In genomic region chr7:112452471-112452870, GRCm38 (mm10) we compare ENCODE assay signal across 32 mouse cellular contexts. TPM values are rescaled to one million over a fixed set of nuclear protein-coding genes. Genes with fewer than 3 reads are reported as not detected.
DNase-seq lines count a peak whose midpoint lies in the region; ATAC-seq and TF ChIP-seq lines count a peak whose summit lies in the region.
"Had no signal": no experiment of that assay in that cellular context is flagged by ENCODE, and none has a peak within 500 bp of the region (broad histone marks: within the 10 kb centered on the region; RNA-seq: fewer than 3 reads in every experiment).

No protein-coding gene starts in this region.

- no peaks in the 10 kb centered on the region for H3K36me3 ChIP-seq in lung, embryonic 15.5 days
- H3K36me3 ChIP-seq in embryonic facial prominence, embryonic 14.5 days (ENCODE audit: control insufficient read depth, insufficient read depth, low read length) = no peaks in the 10 kb centered on the region
- H3K36me3 ChIP-seq in intestine, embryonic 16.5 days (ENCODE audit: control insufficient read depth, insufficient read depth, low read length) = no peaks in the 10 kb centered on the region
- no peaks in the 10 kb centered on the region for H3K36me3 ChIP-seq in thymus, adult 2 months (ENCODE audit: control insufficient read depth, insufficient read depth, low read length)
- H3K36me3 ChIP-seq: embryonic facial prominence, embryonic 12.5 days; heart, embryonic 15.5 days; hindbrain, embryonic 13.5 days; limb, embryonic 10.5 days; limb, embryonic 15.5 days; liver, embryonic 13.5 days; neural tube, embryonic 15.5 days had no signal

- peaks cover 48% of the 10 kb centered on the region for H3K4me1 ChIP-seq in lung, embryonic 15.5 days
- peaks cover 28% of the 10 kb centered on the region for H3K4me1 ChIP-seq in embryonic facial prominence, embryonic 14.5 days (ENCODE audit: control insufficient read depth, insufficient read depth, low read length)
- peaks cover 24% of the 10 kb centered on the region for H3K4me1 ChIP-seq in intestine, embryonic 16.5 days (ENCODE audit: control insufficient read depth, insufficient read depth, low read length)
- no peaks in the 10 kb centered on the region for H3K4me1 ChIP-seq in thymus, adult 2 months (replicated peaks; ENCODE audit: control insufficient read depth, insufficient read depth, low read length)
- H3K4me1 ChIP-seq: megakaryocyte, embryonic 14.5 days had no signal

- H3K27me3 ChIP-seq in lung, embryonic 15.5 days = no peaks in the 10 kb centered on the region
- no peaks in the 10 kb centered on the region for H3K27me3 ChIP-seq in embryonic facial prominence, embryonic 14.5 days (replicated peaks; ENCODE audit: control insufficient read depth, insufficient read depth, low read length)
- H3K27me3 ChIP-seq in intestine, embryonic 16.5 days (replicated peaks; ENCODE audit: control insufficient read depth, insufficient read depth, low read length) = no peaks in the 10 kb centered on the region
- H3K27me3 ChIP-seq in thymus, adult 2 months (ENCODE audit: control insufficient read depth, insufficient read depth, low read length) = no peaks in the 10 kb centered on the region
- H3K27me3 ChIP-seq: embryonic facial prominence, embryonic 12.5 days; heart, embryonic 15.5 days; hindbrain, embryonic 13.5 days; limb, embryonic 15.5 days; liver, embryonic 13.5 days; neural tube, embryonic 15.5 days had no signal

- 37% methylated on average over 5 of the region's 5 CpGs for WGBS in lung, embryonic 15.5 days
- WGBS in embryonic facial prominence, embryonic 14.5 days = 53% methylated on average over 5 of the region's 5 CpGs
- WGBS in intestine, embryonic 16.5 days = 28% methylated on average over 5 of the region's 5 CpGs
- 60% methylated on average over 5 of the region's 5 CpGs for WGBS in thymus, adult 2 months

- intact Hi-C loops in gastrocnemius, adult 2 months (cut with DNase I) = no loop called here

- no peak for TF ChIP-seq POLR2A in thymus, adult 2 months (IDR thresholded peaks at IDR 0.05; ENCODE audit: control insufficient read depth, extremely low read depth, insufficient read depth, low read length, poor library complexity)

- no peak overlapping the region for H3K4me3 ChIP-seq in lung, embryonic 15.5 days
- H3K4me3 ChIP-seq in embryonic facial prominence, embryonic 14.5 days (ENCODE audit: low read depth, low read length) = no peak overlapping the region
- H3K4me3 ChIP-seq in intestine, embryonic 16.5 days (ENCODE audit: low read length) = no peak overlapping the region
- H3K4me3 ChIP-seq in gastrocnemius, adult 2 months = no peak overlapping the region
- H3K4me3 ChIP-seq in thymus, adult 2 months (ENCODE audit: control insufficient read depth, insufficient read depth, low read length) = no peak overlapping the region
- H3K4me3 ChIP-seq: embryonic facial prominence, embryonic 12.5 days; forebrain, embryonic 13.5 days; heart, embryonic 15.5 days; hindbrain, embryonic 13.5 days; layer of hippocampus, adult 2 months; limb, embryonic 10.5 days; limb, embryonic 15.5 days; liver, embryonic 13.5 days; megakaryocyte, embryonic 14.5 days; neural tube, embryonic 15.5 days had no signal

- DNase-seq in lung, postnatal 25 days (ENCODE audit: low spot score) = no peak
- DNase-seq in embryonic facial prominence, embryonic 14.5 days (ENCODE audit: low spot score) = no peak
- DNase-seq in gastrocnemius, adult 2 months = no peak
- no peak for DNase-seq in yolk sac, embryonic 10.5 days (ENCODE audit: low spot score)
- no peak for DNase-seq in thymus, adult 2 months
- DNase-seq: adrenal gland, postnatal 10 days; B cell, adult 2 months; cerebellum, adult 8-10 months; cerebellum, postnatal 25 days; gastrocnemius, postnatal 14 days; heart, postnatal 36 days; kidney, adult 2 months; kidney, postnatal 36 days; layer of hippocampus, postnatal 36 days; liver, embryonic 13.5 days; lung, adult 2 months; lung, postnatal 4 days; midbrain, embryonic 14.5 days; retina, postnatal 1 day; right cerebral cortex, postnatal 14 days had no signal

- peak overlapping the region; percentile 87 for H3K27ac ChIP-seq in lung, embryonic 15.5 days
- H3K27ac ChIP-seq in embryonic facial prominence, embryonic 14.5 days (replicated peaks; ENCODE audit: low read depth, low read length) = no peak overlapping the region
- peak overlapping the region; percentile 61 for H3K27ac ChIP-seq in intestine, embryonic 16.5 days (ENCODE audit: low read length)
- no peak overlapping the region for H3K27ac ChIP-seq in gastrocnemius, adult 2 months
- H3K27ac ChIP-seq in thymus, adult 2 months (ENCODE audit: control insufficient read depth, insufficient read depth, low read length) = no peak overlapping the region
- H3K27ac ChIP-seq: forebrain, embryonic 13.5 days; hindbrain, embryonic 13.5 days; layer of hippocampus, adult 2 months; limb, embryonic 10.5 days; liver, embryonic 13.5 days; neural tube, embryonic 15.5 days had no signal

- TF ChIP-seq CTCF in gastrocnemius, adult 2 months (IDR thresholded peaks at IDR 0.05) = no peak
- TF ChIP-seq CTCF in thymus, adult 2 months (IDR thresholded peaks at IDR 0.05; ENCODE audit: borderline replicate concordance, control insufficient read depth, extremely low read depth, insufficient read depth, low read length, poor library complexity) = no peak

- no peaks in the 10 kb centered on the region for H3K9me3 ChIP-seq in lung, embryonic 15.5 days
- no peaks in the 10 kb centered on the region for H3K9me3 ChIP-seq in embryonic facial prominence, embryonic 14.5 days (ENCODE audit: control insufficient read depth, low read length)
- no peaks in the 10 kb centered on the region for H3K9me3 ChIP-seq in intestine, embryonic 16.5 days (ENCODE audit: control insufficient read depth, low read length)
- H3K9me3 ChIP-seq: embryonic facial prominence, embryonic 12.5 days; forebrain, embryonic 13.5 days; heart, embryonic 15.5 days; hindbrain, embryonic 13.5 days; limb, embryonic 10.5 days; limb, embryonic 15.5 days; liver, embryonic 13.5 days; megakaryocyte, embryonic 14.5 days; neural tube, embryonic 15.5 days had no signal

- no peak overlapping the region for H3K9ac ChIP-seq in lung, embryonic 15.5 days
- no peak overlapping the region for H3K9ac ChIP-seq in embryonic facial prominence, embryonic 14.5 days (ENCODE audit: low read depth, low read length)
- no peak overlapping the region for H3K9ac ChIP-seq in intestine, embryonic 16.5 days (ENCODE audit: low read depth, low read length)
- H3K9ac ChIP-seq: embryonic facial prominence, embryonic 12.5 days; forebrain, embryonic 13.5 days; heart, embryonic 15.5 days; hindbrain, embryonic 13.5 days; limb, embryonic 15.5 days; liver, embryonic 13.5 days; neural tube, embryonic 15.5 days had no signal

- H3K4me2 ChIP-seq in lung, embryonic 15.5 days = no peak overlapping the region
- no peak overlapping the region for H3K4me2 ChIP-seq in embryonic facial prominence, embryonic 14.5 days (ENCODE audit: low read depth, low read length)
- H3K4me2 ChIP-seq in intestine, embryonic 16.5 days (ENCODE audit: low read depth, low read length) = no peak overlapping the region
- H3K4me2 ChIP-seq: embryonic facial prominence, embryonic 12.5 days; forebrain, embryonic 13.5 days; heart, embryonic 15.5 days; hindbrain, embryonic 13.5 days; limb, embryonic 15.5 days; liver, embryonic 13.5 days; neural tube, embryonic 15.5 days had no signal

- ATAC-seq in lung, embryonic 15.5 days (ENCODE audit: borderline replicate concordance, extremely low read depth, low FRiP score, low TSS enrichment) = no peak
- ATAC-seq in embryonic facial prominence, embryonic 14.5 days (ENCODE audit: low read depth) = 0 out of 2 replicates have a peak, but pooled peaks have one; percentile 47
- no peak for ATAC-seq in intestine, embryonic 16.5 days
- ATAC-seq: forebrain, embryonic 13.5 days had no signal

RNA-seq across cellular contexts. Expression of gene Parva, which starts 25.2 kb away (rescaled TPM):
- polyA plus RNA-seq in lung, embryonic 15.5 days (2015; fragmentation: Nextera tagmentation; extraction: Ambion mirVana) = 109 TPM in 2 replicates
- polyA plus RNA-seq in embryonic facial prominence, embryonic 14.5 days (2014; fragmentation: Nextera tagmentation; extraction: Ambion mirVana) = 93.4 and 95.4 TPM in 2 replicates
- polyA plus RNA-seq in intestine, embryonic 16.5 days (2015; fragmentation: Nextera tagmentation; extraction: Ambion mirVana) = 78.5 and 80.0 TPM in 2 replicates
- 10 to 100 TPM; 10.9 to 17.0 TPM for total RNA-seq in gastrocnemius, adult 2 months (2021)
- 6.1 and 6.6 TPM in 2 replicates for polyA plus RNA-seq in thymus, adult 2 months (2012; rRNA removed)
- total RNA-seq: granulocyte monocyte progenitor cell, adult 5-6 weeks had no signal

Comparison
In these comparisons a context has a peak if more than half of its experiments do, and no peak if none do; other contexts are left out.
1. H3K27ac ChIP-seq: peak in lung, embryonic 15.5 days (single experiment) and intestine, embryonic 16.5 days (single experiment); none in embryonic facial prominence, embryonic 14.5 days (single experiment), gastrocnemius, adult 2 months (single experiment) and thymus, adult 2 months (single experiment).
2. RNA of gene Parva, which starts 25.2 kb away (polyA plus RNA-seq): 109 TPM in lung, embryonic 15.5 days, 93.4 to 95.4 TPM in embryonic facial prominence, embryonic 14.5 days and 78.5 to 80.0 TPM in intestine, embryonic 16.5 days; 6.1 to 6.6 TPM in thymus, adult 2 months; every median in the first group is over 10 times any median in the second.